Mouse (Mus musculus) CH12.LX (cell line): Measurements from ENCODE around the gene Nthl1.

ENCODE experiments used
- CHD2 ChIP-seq: IDR thresholded peaks from 2 replicates; pipeline ENCODE4 v1.6.1; 2011; ENCODE audit warnings: low read length, improper control_type of control experiment
- CTCF ChIP-seq, 2 experiments: IDR thresholded peaks in 1 of 2; conservative IDR thresholded peaks in 1 of 2; 2 replicates each; pipeline ENCODE4 v1.5.1; 2011 to 2012; ENCODE audit warnings: low read depth in 2 of 2, low read length in 2 of 2, improper control_type of control experiment in 1 of 2, inconsistent platforms in 1 of 2, mild to moderate bottlenecking in 1 of 2, moderate library complexity in 1 of 2
- ELF1 ChIP-seq: IDR thresholded peaks from 2 replicates; pipeline ENCODE4 v1.6.1; 2014; ENCODE audit warnings: low read depth, mild to moderate bottlenecking, inconsistent platforms, low read length, improper control_type of control experiment
- EP300 ChIP-seq: IDR thresholded peaks from 2 replicates; pipeline ENCODE4 v1.6.1; 2011; ENCODE audit warnings: low read length, improper control_type of control experiment
- ETS1 ChIP-seq: conservative IDR thresholded peaks from 2 replicates; pipeline ENCODE4 v1.6.1; 2012; ENCODE audit warnings: low read depth, mild to moderate bottlenecking, inconsistent platforms, low read length, improper control_type of control experiment, moderate library complexity
- JUND ChIP-seq: conservative IDR thresholded peaks from 2 replicates; pipeline ENCODE4 v1.6.1; 2011; ENCODE audit warnings: low read depth, low read length, improper control_type of control experiment
- MAZ ChIP-seq: IDR thresholded peaks from 2 replicates; pipeline ENCODE4 v1.6.1; 2012; ENCODE audit warnings: low read depth, mild to moderate bottlenecking, inconsistent platforms, low read length, improper control_type of control experiment, moderate library complexity
- MXI1 ChIP-seq: IDR thresholded peaks from 2 replicates; pipeline ENCODE4 v1.6.1; 2011; ENCODE audit warnings: mild to moderate bottlenecking, low read depth, low read length, improper control_type of control experiment
- NELFE ChIP-seq: IDR thresholded peaks from 2 replicates; pipeline ENCODE4 v1.6.1; 2011; ENCODE audit warnings: low read depth, low read length, improper control_type of control experiment
- NRF1 ChIP-seq: IDR thresholded peaks from 2 replicates; pipeline ENCODE4 v1.6.1; 2014; ENCODE audit warnings: low read depth, mild to moderate bottlenecking, inconsistent platforms, low read length, improper control_type of control experiment, moderate library complexity
- POLR2A ChIP-seq: IDR thresholded peaks from 2 replicates; pipeline ENCODE4 v1.6.1; 2011; ENCODE audit warnings: low read depth, mild to moderate bottlenecking, improper control_type of control experiment, low read length
- TBP ChIP-seq: conservative IDR thresholded peaks from 2 replicates; pipeline ENCODE4 v1.6.1; 2011; ENCODE audit warnings: low read depth, low read length, improper control_type of control experiment
- ZC3H11A ChIP-seq: IDR thresholded peaks from 2 replicates; pipeline ENCODE4 v1.6.1; 2012; ENCODE audit warnings: low read depth, mild to moderate bottlenecking, inconsistent platforms, low read length, improper control_type of control experiment
- ZKSCAN1 ChIP-seq: IDR thresholded peaks from 2 replicates; pipeline ENCODE4 v1.6.1; 2012; ENCODE audit warnings: low read depth, inconsistent platforms, low read length, improper control_type of control experiment, borderline replicate concordance

- no peak for TF ChIP-seq ELF1
- TF ChIP-seq NRF1 = no peak
- TF ChIP-seq POLR2A = no peak
- no peak for TF ChIP-seq ZC3H11A
- TF ChIP-seq CTCF (conservative IDR thresholded peaks at IDR 0.05 in 1 of 2, IDR thresholded peaks at IDR 0.05 in 1 of 2; ENCODE audit: low read depth in 2 of 2, low read length in 2 of 2) = no peak
- no peak for TF ChIP-seq EP300
- TF ChIP-seq NELFE = no peak
- TF ChIP-seq JUND = no peak
- TF ChIP-seq TBP = no peak
- TF ChIP-seq ZKSCAN1 = no peak
- TF ChIP-seq MAZ = no peak
- no peak for TF ChIP-seq CHD2
- TF ChIP-seq MXI1 = no peak
- TF ChIP-seq ETS1 = no peak
Observed at GRCm38 (mm10) chr17:24640581-24640980, 8.1 kb downstream of the Nthl1 start.
